Mouse (Mus musculus) C2C12 (cell line): Measurements from ENCODE around the gene Psme4.

ENCODE experiments used
- MAX ChIP-seq: IDR thresholded peaks from one replicate; pipeline ENCODE4 v1.6.1; 2011; ENCODE audit warnings: mild to moderate bottlenecking, control low read depth
- MYOG ChIP-seq: IDR thresholded peaks from one replicate; pipeline ENCODE4 v1.6.1; 2011; ENCODE audit not compliant: control insufficient read depth, insufficient read length; ENCODE audit errors: extremely low read depth
- USF1 ChIP-seq: IDR thresholded peaks from one replicate; pipeline ENCODE4 v1.6.1; 2011; ENCODE audit warnings: low read depth, mild to moderate bottlenecking, control low read depth, moderate library complexity

- TF ChIP-seq MYOG: no peak
- no peak for TF ChIP-seq MAX
- TF ChIP-seq USF1: no peak
These were observed 6.0 kb downstream of the Psme4 start for GRCm38 (mm10) chr11:30777498-30777897.
